Mouse (Mus musculus): Measurements from ENCODE around the gene Gm45837.
"Not testable (repeated sequence)": the region's sequence is repeated elsewhere in the genome, so short reads cannot be mapped to it uniquely, and the experiment has no call there.

Gm45837 gene

DNA sequence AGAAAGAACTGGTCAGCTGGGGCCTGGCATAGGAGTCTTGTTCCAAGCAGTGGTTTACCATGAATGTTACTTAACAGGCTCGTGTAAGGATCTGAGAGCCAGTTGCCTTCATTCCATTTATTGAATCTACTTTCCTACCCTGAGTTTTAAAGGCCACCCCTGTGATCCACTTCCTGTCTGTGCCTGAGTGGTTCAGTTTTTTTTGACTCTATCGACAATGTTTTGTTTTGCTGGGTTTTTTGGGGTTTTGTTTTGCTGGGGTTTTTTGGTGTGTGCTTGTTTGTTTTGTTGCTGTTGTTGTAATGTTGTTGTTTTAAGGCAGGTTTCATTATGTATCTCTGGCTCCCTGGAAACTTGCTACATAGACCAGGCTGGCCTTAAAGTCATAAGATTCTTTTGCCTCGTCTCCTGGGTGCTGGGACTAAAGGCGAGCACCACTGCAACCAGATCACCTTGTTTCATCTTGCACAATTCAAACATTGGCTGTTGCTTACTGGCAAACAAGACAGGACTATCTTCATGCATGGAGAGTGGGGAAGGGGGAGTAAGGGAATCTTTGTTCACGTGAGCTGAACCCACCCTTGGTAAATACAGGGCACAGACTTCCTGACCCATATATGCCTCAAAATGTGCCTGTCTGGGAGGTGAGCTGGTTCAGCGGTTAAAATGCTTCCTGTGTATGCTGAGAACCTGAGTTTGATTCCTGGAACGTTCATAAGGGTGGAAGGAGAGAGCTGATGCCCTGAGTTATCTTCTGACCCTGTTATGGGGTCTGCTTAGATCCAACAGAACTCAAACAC, 140.2 kb downstream of the Gm45837 start:
- DNase-seq (ENCODE audit: low spot score): no peak

DNA sequence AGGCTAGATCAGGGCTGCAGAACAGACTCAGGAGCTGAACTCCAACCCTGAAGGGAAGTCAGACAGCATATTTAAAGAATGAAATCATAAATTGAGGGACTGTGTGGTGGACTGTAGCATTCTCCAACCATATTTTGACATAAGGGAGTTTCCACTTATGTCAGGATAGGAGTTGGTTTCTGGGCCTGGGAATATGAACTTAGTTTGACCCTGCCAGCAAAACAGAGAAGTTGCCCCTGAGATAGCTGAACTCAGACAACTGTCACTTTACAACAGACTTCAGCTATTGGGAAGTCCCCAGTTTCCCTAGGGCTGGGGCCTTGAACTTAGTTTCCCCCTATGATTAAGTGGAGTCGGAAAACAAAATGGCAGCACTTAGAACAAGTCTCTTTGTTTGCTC, 140.8 kb downstream of the Gm45837 start:
- no peak for DNase-seq (ENCODE audit: low spot score)

DNA sequence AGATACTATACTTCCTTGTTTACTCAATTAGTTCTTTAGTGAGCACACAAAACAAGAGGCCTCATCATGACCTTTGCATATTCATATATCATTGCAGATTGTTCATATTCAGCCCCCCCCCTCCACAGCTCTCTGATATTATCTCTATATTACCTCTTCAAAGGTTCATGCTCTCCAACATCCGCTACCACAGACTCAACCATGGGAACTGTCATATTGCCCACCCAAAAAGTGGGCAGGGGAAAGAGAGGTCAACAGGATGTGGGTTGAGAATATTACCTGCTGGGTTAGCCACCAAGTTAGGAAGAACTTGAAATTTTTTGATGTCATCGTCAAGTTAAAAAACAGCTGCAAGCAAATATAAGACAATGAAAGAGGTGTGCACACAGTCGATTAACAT, 144.8 kb downstream of the Gm45837 start:
- DNase-seq (ENCODE audit: low spot score): not testable (repeated sequence)

DNA sequence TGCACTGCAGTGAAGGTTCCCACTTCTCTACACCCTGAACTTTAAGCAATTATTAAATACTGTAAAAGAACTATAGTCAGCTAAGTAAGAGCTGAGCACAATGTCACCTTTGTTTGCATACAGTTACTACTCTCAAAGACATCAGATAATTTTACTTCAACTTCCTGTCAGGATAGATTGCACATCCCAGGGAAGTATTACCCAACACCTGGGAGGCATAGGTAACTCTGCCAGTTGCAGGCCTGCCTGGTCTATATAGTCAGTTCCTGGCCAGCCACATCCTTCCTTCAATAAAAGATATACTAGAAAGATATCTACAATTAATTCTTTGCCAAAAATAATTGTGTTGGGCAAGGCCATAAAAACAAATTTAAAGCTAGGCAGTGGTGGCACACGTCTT, 146.7 kb downstream of the Gm45837 start:
- no peak for DNase-seq (ENCODE audit: low spot score)

DNA sequence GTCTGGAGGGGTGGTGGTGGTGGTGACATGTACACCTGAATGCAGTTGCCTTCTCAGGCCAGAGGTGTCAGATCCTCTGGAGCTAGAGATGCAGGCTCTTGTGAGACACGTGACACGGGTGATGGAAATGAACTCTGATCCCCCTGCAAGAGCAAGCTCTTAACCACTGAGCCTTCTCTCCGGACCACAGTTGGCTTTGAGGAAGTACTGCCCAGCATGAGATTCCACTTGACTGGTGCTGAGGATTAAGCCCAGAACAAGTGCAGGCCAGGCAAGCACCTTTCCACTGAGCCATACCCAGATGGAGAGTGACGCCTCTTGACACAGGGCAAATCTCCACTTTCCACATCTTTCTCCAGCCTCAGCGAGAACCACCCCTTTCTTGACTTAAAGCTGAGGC, 148.7 kb downstream of the Gm45837 start:
- DNase-seq (ENCODE audit: low spot score): not testable (repeated sequence)

All from retina, embryonic 14.5 days (tissue).